Mouse (Mus musculus) lung, postnatal 0 days (tissue): ENCODE measurements at regions not wholly inside any gene's neighbourhood (a gene's known extent, or its start where the extent isn't known, plus 50 kb on each side); places are given as distances from the start of the nearest gene placed in this dataset.

Source experiments
- CTCF ChIP-seq: IDR thresholded peaks from 2 replicates; pipeline ENCODE4 v1.5.1; 2016; ENCODE audit warnings: antibody characterized with exemption, mild to moderate bottlenecking
- EP300 ChIP-seq: IDR thresholded peaks from 2 replicates; pipeline ENCODE4 v1.6.1; 2016; ENCODE audit warnings: antibody characterized with exemption, mild to moderate bottlenecking, control low read depth

- no peak for TF ChIP-seq CTCF
- no peak for TF ChIP-seq EP300
Measured at GRCm38 (mm10) chr9:41827356-41827755, 296.7 kb downstream of the Sorl1 start.
